Mouse (Mus musculus) frontal cortex, postnatal 36 days (tissue): ENCODE results near the gene Net1.
"Not testable (repeated sequence)": the region's sequence is repeated elsewhere in the genome, so short reads cannot be mapped to it uniquely, and the experiment has no call there.

Experiments
- DNase-seq, 2 experiments: peaks; one replicate each; pipeline ENCODE4 v3.0.0; 2022; ENCODE audit warnings: low spot score in 2 of 2

The Net1 gene

DNA sequence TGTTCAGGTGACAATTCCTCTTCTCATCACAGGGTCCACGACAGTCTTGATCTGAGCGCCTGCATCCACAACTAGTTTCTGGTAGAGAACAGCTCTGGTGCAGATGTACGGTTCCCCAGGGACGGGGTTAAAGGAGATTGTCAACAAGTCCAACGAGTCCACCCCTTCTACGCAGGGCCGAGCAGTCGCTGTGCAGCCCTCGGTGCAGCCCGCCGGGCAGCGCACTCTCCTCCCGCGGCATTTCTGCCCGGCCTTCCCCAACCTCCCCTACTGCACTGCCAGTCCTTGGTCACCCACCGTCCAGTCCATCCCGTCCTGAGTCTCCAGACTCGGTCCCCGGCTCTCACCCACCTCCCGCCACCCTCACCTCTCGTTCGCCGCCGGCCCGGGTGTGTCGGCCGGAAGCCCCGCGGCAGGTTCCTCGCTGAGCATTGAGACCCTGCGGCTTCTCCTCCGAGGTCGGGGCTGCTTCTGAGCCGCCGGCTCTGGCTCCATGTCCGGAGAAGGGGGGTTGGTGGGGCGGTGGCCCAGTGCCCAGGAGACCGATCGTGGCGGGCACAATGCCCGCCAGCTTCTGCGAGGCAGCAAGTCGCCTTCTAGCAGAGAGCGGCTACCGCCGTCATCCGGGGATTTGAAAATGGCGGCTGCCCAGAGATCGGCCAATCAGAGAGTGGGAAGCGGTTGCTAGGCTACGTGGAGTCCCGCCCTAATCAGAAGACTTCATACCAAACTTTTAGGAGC lies at the start of gene Net1, which contains the start of gene Tubal3:
Gene Net1 (minus strand): TSS at position 650 of the 741 bp plus-strand sequence.
Gene Tubal3 (plus strand): TSS at position 704 of the 741 bp plus-strand sequence.
- DNase-seq = peak; percentile 85 to 91

DNA sequence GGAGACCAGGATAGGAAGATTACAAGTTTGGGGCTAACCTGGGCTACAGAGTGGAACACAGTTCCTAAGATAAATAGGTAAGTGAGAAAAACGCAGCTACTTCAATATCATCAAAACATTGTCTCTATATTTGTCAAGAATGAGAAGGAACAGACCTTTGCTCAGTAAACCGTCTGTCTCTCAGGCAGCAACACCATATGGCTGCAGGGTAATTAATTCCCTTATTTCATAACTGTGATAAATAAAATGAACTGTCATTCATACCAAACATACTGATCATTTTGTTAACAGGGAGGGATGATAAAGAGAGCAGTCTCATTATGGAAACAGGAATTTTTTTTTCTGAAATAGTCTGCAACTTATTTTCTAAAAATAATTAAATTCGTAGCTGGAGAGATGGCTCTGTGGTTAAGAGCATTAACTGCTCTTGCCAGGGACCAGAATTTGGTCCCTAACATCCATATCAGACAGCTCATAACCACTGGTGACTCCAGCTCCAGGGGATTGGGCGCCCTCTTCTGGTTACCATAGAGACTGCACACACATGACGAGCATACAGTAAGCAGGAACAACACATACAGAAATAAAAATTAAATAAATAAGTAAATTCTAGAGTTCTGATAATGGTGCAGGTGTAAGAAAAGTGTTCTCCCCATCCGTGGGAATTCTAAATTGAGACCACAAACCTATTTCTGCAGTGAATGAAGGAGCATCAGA lies 33.3 kb upstream of the Net1 start:
- no peak for DNase-seq

- no peak for DNase-seq
Measured at GRCm38 (mm10) chr13:3949477-3949876, 31.5 kb upstream of the Net1 start.

DNA sequence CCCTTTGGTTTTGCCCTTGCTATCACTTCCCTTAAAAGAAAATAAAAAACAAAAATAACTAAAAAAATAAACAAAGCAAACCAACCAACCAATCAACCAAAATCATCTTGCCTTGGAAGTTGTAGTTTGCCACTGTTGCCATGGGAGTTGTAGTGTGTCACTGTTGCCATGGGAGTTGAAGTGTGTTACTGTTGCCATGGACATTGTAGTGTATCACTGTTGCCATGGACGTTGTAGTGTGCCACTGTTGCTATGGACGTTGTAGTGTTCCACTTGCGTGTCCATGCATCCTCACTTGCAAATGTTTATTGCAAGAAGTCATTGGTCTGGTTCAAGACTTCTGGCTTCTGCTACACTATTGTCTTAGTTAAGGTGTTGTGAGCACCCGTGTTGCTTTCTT lies 29.2 kb upstream of the Net1 start:
- DNase-seq = no peak

DNA sequence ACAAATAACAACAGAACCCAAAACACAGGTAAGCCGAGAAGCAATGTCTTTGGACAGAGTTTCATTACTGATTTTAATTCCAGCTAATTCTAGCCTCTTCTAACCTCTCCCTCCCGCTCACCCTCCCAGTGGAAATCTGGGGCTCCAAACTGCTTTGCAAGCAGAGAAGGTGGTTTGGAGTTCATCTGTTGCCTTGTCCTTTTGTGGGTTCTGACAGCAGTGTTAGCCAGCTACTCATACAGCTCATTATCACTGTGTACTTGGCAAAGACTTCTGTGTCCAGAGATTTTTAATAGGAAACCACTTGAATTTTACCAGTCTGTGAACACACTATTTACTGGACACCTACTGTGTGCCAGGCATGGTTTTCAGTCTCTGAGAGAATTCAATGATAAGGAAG lies 27.2 kb upstream of the Net1 start, which contains the start of gene Ucn3:
Gene Ucn3 (minus strand): TSS at position 101 of the 400 bp plus-strand sequence.
- no peak for DNase-seq

DNA sequence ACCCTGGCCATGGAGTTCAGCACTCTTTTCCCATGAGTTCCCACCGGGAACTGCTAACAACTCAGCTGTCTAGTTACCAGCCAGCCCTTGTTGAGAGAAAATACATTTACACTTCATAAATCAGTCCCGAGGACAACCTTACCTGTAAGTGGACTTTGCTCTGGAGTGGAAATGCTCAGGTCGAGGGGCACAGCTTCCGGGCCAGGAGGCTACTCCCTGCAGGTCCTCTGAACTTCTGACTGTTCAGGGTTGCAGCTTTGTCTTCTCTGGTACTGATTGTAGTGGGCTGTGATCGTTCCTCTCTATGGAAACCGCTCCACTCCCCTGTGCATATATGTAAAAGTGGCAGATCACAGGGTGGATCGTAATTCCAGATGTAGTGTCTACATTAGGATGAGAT lies 26.7 kb upstream of the Net1 start:
- no peak for DNase-seq

- DNase-seq = no peak
Measured at GRCm38 (mm10) chr13:3926046-3926445, 8.0 kb upstream of the Net1 start.

DNA sequence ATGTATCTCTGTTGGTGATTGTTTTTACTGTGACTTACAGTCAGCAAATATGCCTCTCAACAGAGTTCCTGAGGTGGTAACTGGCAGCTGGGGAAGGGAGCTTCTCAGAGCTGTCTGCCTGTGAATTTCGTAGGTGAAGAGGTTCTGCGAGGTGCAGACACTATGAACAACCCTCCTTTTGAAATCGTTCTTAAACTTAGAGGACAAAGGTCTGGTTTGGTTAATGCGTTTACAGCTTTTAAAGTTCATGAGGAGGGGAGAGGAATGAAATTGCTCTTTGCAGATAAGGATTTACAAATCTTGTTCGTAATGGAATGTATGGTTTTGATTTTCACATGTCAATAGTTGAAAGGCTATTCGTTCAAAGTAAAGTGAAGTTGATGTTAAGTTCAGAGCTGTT lies 7.6 kb upstream of the Net1 start:
- no peak for DNase-seq

GRCm38 (mm10) chr13:3924483-3924882 lies 6.5 kb upstream of the Net1 start:
- no peak for DNase-seq

DNA sequence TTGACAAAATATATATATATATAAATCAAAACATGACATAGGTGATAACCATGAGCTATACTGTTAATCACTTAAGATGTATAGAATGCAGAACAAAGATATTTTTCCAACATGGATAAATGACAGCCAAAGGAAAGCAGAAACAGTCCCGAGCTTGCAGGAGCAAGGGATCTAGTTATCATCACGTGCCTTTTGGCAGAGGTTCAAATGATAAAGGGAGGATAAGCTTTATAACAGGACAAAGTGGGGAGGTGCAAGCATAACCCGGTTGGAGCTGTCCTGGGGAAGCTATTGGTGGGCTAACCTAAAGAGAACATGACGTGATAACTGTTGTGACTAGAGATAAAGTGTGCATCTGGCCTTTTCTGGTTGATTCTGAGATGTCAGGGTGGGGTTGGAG lies 4.5 kb downstream of the Net1 start:
- no peak for DNase-seq

DNA sequence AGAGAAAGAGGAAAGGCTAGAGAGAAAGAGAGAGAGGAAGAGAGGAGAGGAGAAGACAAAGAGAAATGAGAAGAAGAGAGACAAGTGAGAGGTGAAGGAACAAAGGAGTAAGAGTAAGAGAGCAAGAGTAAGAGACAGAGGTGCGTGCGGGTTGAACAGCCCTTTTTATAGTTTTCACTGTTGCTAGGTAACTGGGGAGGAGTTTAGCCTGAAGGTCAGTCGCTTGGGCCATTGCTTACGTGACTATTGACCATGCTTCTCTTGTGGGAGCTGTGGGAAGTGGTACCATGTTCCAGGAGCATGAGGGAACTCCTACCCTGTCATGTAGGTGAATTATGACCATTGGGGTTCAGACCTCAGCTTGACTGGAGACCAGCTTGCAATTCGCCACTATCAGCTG lies 7.7 kb downstream of the Net1 start:
- no peak for DNase-seq

DNA sequence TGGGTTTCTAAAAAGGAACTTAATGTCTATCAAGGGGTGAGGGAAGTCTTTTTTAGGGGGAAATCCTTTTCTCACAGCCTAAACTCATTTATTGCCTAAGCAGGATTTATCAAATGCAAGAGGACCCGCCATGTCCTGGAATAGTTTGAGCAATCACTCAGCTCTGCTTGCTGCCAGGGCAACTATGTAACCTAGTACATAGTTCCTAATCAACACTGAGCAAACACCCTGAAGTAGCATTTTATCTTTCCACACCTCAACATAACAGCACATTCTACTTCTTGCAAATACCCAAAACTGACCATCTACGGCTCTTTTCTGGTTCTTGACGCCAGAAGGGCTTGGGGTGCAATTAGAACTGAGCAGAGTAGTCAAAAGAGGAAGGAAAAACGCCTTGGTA lies 9.8 kb downstream of the Net1 start:
- DNase-seq = no peak

DNA sequence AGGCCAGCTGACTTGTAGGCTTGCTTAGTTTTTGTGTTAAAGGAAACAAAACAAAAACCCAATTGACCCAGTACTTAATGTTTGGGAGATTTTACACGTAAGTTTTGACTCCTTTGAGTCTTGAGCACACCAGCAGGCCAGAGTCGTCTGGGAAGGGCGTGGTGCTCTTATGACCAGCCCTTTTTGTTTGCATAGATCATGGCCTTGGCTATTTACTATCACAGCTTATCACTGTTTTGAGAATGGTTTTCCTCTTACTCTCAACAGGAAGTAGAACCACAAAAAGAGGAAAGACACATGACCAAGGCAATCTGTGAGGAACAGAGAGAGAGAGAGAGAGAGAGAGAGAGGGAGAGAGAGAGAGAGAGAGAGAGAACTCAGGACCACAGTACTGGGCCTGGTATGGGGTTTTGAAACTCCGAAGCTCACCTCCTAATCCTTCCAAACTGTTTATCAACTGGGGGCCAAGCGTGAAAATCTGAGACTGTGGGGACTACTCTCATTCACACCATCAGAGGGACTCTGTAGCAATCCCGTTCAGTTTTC lies 10.8 kb downstream of the Net1 start:
- DNase-seq = no peak

GRCm38 (mm10) chr13:3899301-3899700 lies 18.7 kb downstream of the Net1 start:
- DNase-seq = no peak

GRCm38 (mm10) chr13:3898202-3898601 lies 19.8 kb downstream of the Net1 start:
- DNase-seq = not testable (repeated sequence)

- DNase-seq = peak; percentile 71 to 85
Measured at GRCm38 (mm10) chr13:3896913-3897312, 21.1 kb downstream of the Net1 start.

DNA sequence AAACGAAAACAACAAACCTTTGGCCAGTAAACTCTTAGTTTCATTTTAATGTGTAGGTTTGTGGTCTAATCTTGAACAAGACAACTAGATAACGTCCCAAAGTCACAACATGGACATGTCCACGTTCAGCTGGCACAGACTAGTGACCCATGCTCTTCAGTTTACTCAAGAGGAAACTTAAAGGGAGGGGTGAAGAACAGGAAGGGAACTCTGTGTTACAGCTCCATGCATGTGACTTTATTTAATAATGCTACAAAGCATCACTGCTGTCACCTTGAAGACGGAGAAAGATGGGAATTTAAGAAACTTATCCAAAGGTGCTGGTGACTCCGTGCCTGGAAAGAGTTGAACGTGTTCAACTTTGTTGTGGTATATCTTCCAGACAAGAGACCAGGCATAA lies 22.0 kb downstream of the Net1 start:
- no peak for DNase-seq

- no peak for DNase-seq
Measured at GRCm38 (mm10) chr13:3895397-3895980, 22.5 kb downstream of the Net1 start.

GRCm38 (mm10) chr13:3894549-3894948 lies 23.5 kb downstream of the Net1 start:
- DNase-seq = no peak

- peak; percentile 88 to 91 for DNase-seq
Measured at GRCm38 (mm10) chr13:3893126-3893734, 24.8 kb downstream of the Net1 start.

GRCm38 (mm10) chr13:3892601-3893000 lies 25.4 kb downstream of the Net1 start:
- DNase-seq = no peak

GRCm38 (mm10) chr13:3891479-3892087 lies 26.4 kb downstream of the Net1 start:
- no peak for DNase-seq
